Mouse (Mus musculus): ENCODE data around the gene Cenpq. TPM values are rescaled to one million over a fixed set of nuclear protein-coding genes. Genes with fewer than 3 reads are reported as not detected.

The Cenpq gene
- polyA plus RNA-seq, 1 experiment from 2014 or later: 12.1 TPM

DNA sequence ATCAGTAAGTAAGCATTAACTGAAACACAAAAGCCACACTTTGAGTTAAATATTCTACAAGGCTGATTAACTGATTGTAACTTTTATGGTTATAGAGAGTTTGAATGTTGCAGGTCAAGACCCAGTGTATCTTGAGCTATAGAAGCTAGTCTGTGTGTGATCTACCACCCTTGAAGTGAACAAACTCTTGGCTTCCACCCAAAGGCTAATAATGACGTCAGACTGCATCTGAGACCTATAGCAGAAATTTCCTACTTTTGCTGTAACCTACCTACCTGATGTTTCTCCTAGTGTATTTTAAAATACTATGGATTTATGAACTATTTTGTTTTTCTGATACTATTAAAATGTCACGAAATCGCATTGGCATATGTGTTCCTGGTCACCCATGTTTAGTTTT lies 60.1 kb downstream of the Cenpq start:
- 78% methylated on average over 3 of the region's 3 CpGs for WGBS
- Histone ChIP-seq H3K9me3 (ENCODE audit: control insufficient read depth, low read length) (no peaks in the 10 kb centered on the region), H3K4me3 (ENCODE audit: low read length) (no peak overlapping the region), H3K36me3 (ENCODE audit: control insufficient read depth, insufficient read depth, low read length) (no peaks in the 10 kb centered on the region), H3K27ac (ENCODE audit: low read depth, low read length) (no peak overlapping the region), H3K4me1 (ENCODE audit: control insufficient read depth, insufficient read depth, low read depth, low read length) (peaks cover under 1% of the 10 kb centered on the region; the same call in 1 of the 2 replicates), H3K4me2 (ENCODE audit: low read length) (no peak overlapping the region), H3K27me3 (replicated peaks; ENCODE audit: control insufficient read depth, insufficient read depth, low read length) (no peaks in the 10 kb centered on the region), H3K9ac (ENCODE audit: low read depth, low read length) (no peak overlapping the region)
- no peak for ATAC-seq

DNA sequence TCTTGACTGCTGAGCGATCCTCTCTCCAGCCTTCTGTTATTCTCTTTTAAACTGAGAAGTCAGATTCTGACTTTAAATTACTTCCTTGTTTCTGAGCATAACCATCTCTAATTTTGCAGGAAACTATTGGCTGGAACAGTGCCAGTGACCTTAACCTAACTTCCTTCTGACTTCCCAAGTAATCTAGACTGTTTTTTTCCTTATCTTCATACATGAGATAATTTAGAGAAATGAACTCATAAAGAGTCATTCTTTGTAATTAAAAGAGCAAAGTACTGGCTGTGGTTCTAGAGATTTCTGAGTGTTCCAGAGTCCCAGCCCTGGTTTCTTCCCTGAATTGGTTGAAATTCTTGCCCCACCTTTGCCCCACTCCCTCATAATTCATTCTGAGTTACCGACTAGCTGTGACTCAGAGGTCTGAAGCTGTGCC lies 61.2 kb downstream of the Cenpq start:
- Histone ChIP-seq H3K9me3 (ENCODE audit: control insufficient read depth, low read length) (no peaks in the 10 kb centered on the region), H3K4me3 (ENCODE audit: low read length) (no peak overlapping the region), H3K4me2 (ENCODE audit: low read length) (no peak overlapping the region), H3K27ac (ENCODE audit: low read depth, low read length) (no peak overlapping the region), H3K4me1 (ENCODE audit: control insufficient read depth, insufficient read depth, low read depth, low read length) (no peaks in the 10 kb centered on the region), H3K9ac (ENCODE audit: low read depth, low read length) (no peak overlapping the region), H3K27me3 (replicated peaks; ENCODE audit: control insufficient read depth, insufficient read depth, low read length) (no peaks in the 10 kb centered on the region), H3K36me3 (ENCODE audit: control insufficient read depth, insufficient read depth, low read length) (no peaks in the 10 kb centered on the region)
- 65% methylated on average over 2 of the region's 2 CpGs for WGBS
- ATAC-seq: no peak

Other genes starting within 250 kb of the Cenpq start
- gene Esp1, start 207.9 kb downstream of the Cenpq start, polyA plus RNA-seq (2015; fragmentation: Nextera tagmentation; extraction: Ambion mirVana): not detected in 2 replicates
- not detected in 2 replicates for gene Crisp2, start 128.0 kb downstream of the Cenpq start, polyA plus RNA-seq (2015; fragmentation: Nextera tagmentation; extraction: Ambion mirVana)
- 0.09 and 0.14 TPM in 2 replicates for gene Rhag, start 123.9 kb downstream of the Cenpq start, polyA plus RNA-seq (2015; fragmentation: Nextera tagmentation; extraction: Ambion mirVana)
- 0.99 and 1.2 TPM in 2 replicates for gene 9130008F23Rik, start 54.5 kb downstream of the Cenpq start, polyA plus RNA-seq (2015; fragmentation: Nextera tagmentation; extraction: Ambion mirVana)
- gene Glyatl3, start 20.7 kb downstream of the Cenpq start, polyA plus RNA-seq (2015; fragmentation: Nextera tagmentation; extraction: Ambion mirVana): not detected in 2 replicates
- gene Mut, start 362 bp downstream of the Cenpq start, polyA plus RNA-seq (2015; fragmentation: Nextera tagmentation; extraction: Ambion mirVana): 24.3 and 26.2 TPM in 2 replicates